ENCODE assay signal across 18 mouse cellular contexts in genomic region chr12:117027351-117027750, GRCm38 (mm10).
DNase-seq lines count a peak whose midpoint lies in the region; ATAC-seq and TF ChIP-seq lines count a peak whose summit lies in the region.
"Had no signal": no experiment of that assay in that cellular context is flagged by ENCODE, and none has a peak within 500 bp of the region (broad histone marks: within the 10 kb centered on the region; RNA-seq: fewer than 3 reads in every experiment).

No protein-coding gene starts in this region.

- H3K9ac ChIP-seq in hindbrain, embryonic 13.5 days, result no peak overlapping the region
- H3K9ac ChIP-seq in midbrain, embryonic 11.5 days (ENCODE audit: low read length), result no peak overlapping the region
- no peak overlapping the region for H3K9ac ChIP-seq in midbrain, embryonic 14.5 days (replicated peaks; ENCODE audit: low read length)
- H3K9ac ChIP-seq in lung, postnatal 0 days (replicated peaks; ENCODE audit: low read depth), result no peak overlapping the region
- H3K9ac ChIP-seq: embryonic facial prominence, embryonic 13.5 days; heart, embryonic 13.5 days; hindbrain, embryonic 12.5 days had no signal

- no peaks in the 10 kb centered on the region for H3K27me3 ChIP-seq in hindbrain, embryonic 10.5 days (ENCODE audit: insufficient read depth, poor library complexity, severe bottlenecking)
- H3K27me3 ChIP-seq in hindbrain, embryonic 13.5 days, result no peaks in the 10 kb centered on the region
- H3K27me3 ChIP-seq in midbrain, embryonic 11.5 days (ENCODE audit: control insufficient read depth, insufficient read depth, low read length), result no peaks in the 10 kb centered on the region
- H3K27me3 ChIP-seq in midbrain, embryonic 14.5 days (ENCODE audit: control insufficient read depth, insufficient read depth, low read length), result no peaks in the 10 kb centered on the region
- no peaks in the 10 kb centered on the region for H3K27me3 ChIP-seq in lung, postnatal 0 days (replicated peaks; ENCODE audit: insufficient read depth, low read length)
- H3K27me3 ChIP-seq: embryonic facial prominence, embryonic 13.5 days; heart, embryonic 13.5 days; hindbrain, embryonic 12.5 days had no signal

- WGBS in hindbrain, embryonic 10.5 days, result 89% methylated on average over 6 of the region's 6 CpGs
- 88% methylated on average over 6 of the region's 6 CpGs for WGBS in hindbrain, embryonic 13.5 days
- WGBS in midbrain, embryonic 11.5 days, result 92% methylated on average over 6 of the region's 6 CpGs
- WGBS in midbrain, embryonic 14.5 days, result 90% methylated on average over 6 of the region's 6 CpGs
- 82% methylated on average over 6 of the region's 6 CpGs for WGBS in lung, postnatal 0 days

- no peak overlapping the region for H3K4me3 ChIP-seq in hindbrain, embryonic 10.5 days
- H3K4me3 ChIP-seq in hindbrain, embryonic 13.5 days, result no peak overlapping the region
- H3K4me3 ChIP-seq in midbrain, embryonic 11.5 days (ENCODE audit: low read depth, low read length), result no peak overlapping the region
- no peak overlapping the region for H3K4me3 ChIP-seq in midbrain, embryonic 14.5 days (replicated peaks; ENCODE audit: low read depth, low read length)
- H3K4me3 ChIP-seq in lung, postnatal 0 days (ENCODE audit: low read depth, low read length), result no peak overlapping the region
- H3K4me3 ChIP-seq: embryonic facial prominence, embryonic 13.5 days; heart, embryonic 13.5 days; hindbrain, embryonic 12.5 days had no signal

- H3K27ac ChIP-seq in hindbrain, embryonic 10.5 days, result peak overlapping the region; percentile 78
- no peak overlapping the region for H3K27ac ChIP-seq in hindbrain, embryonic 13.5 days
- H3K27ac ChIP-seq in midbrain, embryonic 11.5 days (ENCODE audit: low read depth, low read length), result no peak overlapping the region
- no peak overlapping the region for H3K27ac ChIP-seq in midbrain, embryonic 14.5 days (replicated peaks; ENCODE audit: low read depth, low read length)
- no peak overlapping the region for H3K27ac ChIP-seq in lung, postnatal 0 days (ENCODE audit: low read length)
- H3K27ac ChIP-seq: embryonic facial prominence, embryonic 13.5 days; heart, embryonic 13.5 days; hindbrain, postnatal 0 days had no signal

- no peak for DNase-seq in hindbrain, embryonic 10.5 days (ENCODE audit: low spot score)
- DNase-seq in midbrain, embryonic 11.5 days (ENCODE audit: low spot score, missing footprints), result peak; percentile 31
- no peak for DNase-seq in midbrain, embryonic 14.5 days
- peak; percentile 65 for DNase-seq in adrenal gland, adult 8-10 months
- peak; percentile 44 for DNase-seq in adrenal gland, postnatal 14 days
- no peak for DNase-seq in frontal cortex, postnatal 14 days (ENCODE audit: low spot score in 2 of 2)
- DNase-seq in lung, postnatal 0 days (ENCODE audit: low spot score), result no peak
- DNase-seq: cerebellum, adult 18-20 months; cerebellum, adult 9-11 months; cerebellum, postnatal 36 days; gastrocnemius, postnatal 25 days; heart, adult 11 months; heart, postnatal 36 days had no signal

- no peak overlapping the region for H3K4me2 ChIP-seq in hindbrain, embryonic 13.5 days
- no peak overlapping the region for H3K4me2 ChIP-seq in midbrain, embryonic 11.5 days
- no peak overlapping the region for H3K4me2 ChIP-seq in midbrain, embryonic 14.5 days (ENCODE audit: low read length)
- no peak overlapping the region for H3K4me2 ChIP-seq in lung, postnatal 0 days (replicated peaks; ENCODE audit: low read depth, low read length)
- H3K4me2 ChIP-seq: embryonic facial prominence, embryonic 13.5 days; heart, embryonic 13.5 days; hindbrain, embryonic 12.5 days had no signal

- H3K36me3 ChIP-seq in hindbrain, embryonic 10.5 days, result no peaks in the 10 kb centered on the region
- H3K36me3 ChIP-seq in hindbrain, embryonic 13.5 days, result no peaks in the 10 kb centered on the region
- H3K36me3 ChIP-seq in midbrain, embryonic 11.5 days (ENCODE audit: control insufficient read depth, insufficient read depth, low read length), result no peaks in the 10 kb centered on the region
- no peaks in the 10 kb centered on the region for H3K36me3 ChIP-seq in midbrain, embryonic 14.5 days (ENCODE audit: control insufficient read depth, insufficient read depth, low read length)
- no peaks in the 10 kb centered on the region for H3K36me3 ChIP-seq in lung, postnatal 0 days (ENCODE audit: insufficient read depth, low read length)
- H3K36me3 ChIP-seq: embryonic facial prominence, embryonic 13.5 days; heart, embryonic 13.5 days; hindbrain, embryonic 12.5 days had no signal

- ATAC-seq in hindbrain, embryonic 13.5 days (ENCODE audit: low FRiP score), result no peak
- no peak for ATAC-seq in midbrain, embryonic 11.5 days (ENCODE audit: low FRiP score)
- ATAC-seq in midbrain, embryonic 14.5 days (ENCODE audit: low FRiP score, low TSS enrichment), result no peak
- ATAC-seq in lung, postnatal 0 days, result no peak
- ATAC-seq: hindbrain, postnatal 0 days had no signal

- no peaks in the 10 kb centered on the region for H3K9me3 ChIP-seq in hindbrain, embryonic 10.5 days
- no peaks in the 10 kb centered on the region for H3K9me3 ChIP-seq in hindbrain, embryonic 13.5 days
- no peaks in the 10 kb centered on the region for H3K9me3 ChIP-seq in midbrain, embryonic 11.5 days (ENCODE audit: control insufficient read depth, low read length)
- H3K9me3 ChIP-seq in midbrain, embryonic 14.5 days (ENCODE audit: control insufficient read depth, low read length), result no peaks in the 10 kb centered on the region
- no peaks in the 10 kb centered on the region for H3K9me3 ChIP-seq in lung, postnatal 0 days (ENCODE audit: low read length)
- H3K9me3 ChIP-seq: embryonic facial prominence, embryonic 13.5 days; heart, embryonic 13.5 days; hindbrain, embryonic 12.5 days had no signal

- TF ChIP-seq CTCF in lung, postnatal 0 days (IDR thresholded peaks at IDR 0.05), result no peak

- peaks cover 17% of the 10 kb centered on the region for H3K4me1 ChIP-seq in hindbrain, embryonic 10.5 days (replicated peaks)
- peaks cover 25% of the 10 kb centered on the region for H3K4me1 ChIP-seq in hindbrain, embryonic 13.5 days (replicated peaks)
- peaks cover 17% of the 10 kb centered on the region for H3K4me1 ChIP-seq in midbrain, embryonic 11.5 days (ENCODE audit: control insufficient read depth, insufficient read depth, low read length)
- peaks cover 38% of the 10 kb centered on the region for H3K4me1 ChIP-seq in midbrain, embryonic 14.5 days (ENCODE audit: control insufficient read depth, insufficient read depth, low read length)
- no peaks in the 10 kb centered on the region; the same call in 1 of the 2 replicates for H3K4me1 ChIP-seq in lung, postnatal 0 days (ENCODE audit: insufficient read depth, low read depth, low read length)

- no peak for TF ChIP-seq EP300 in lung, postnatal 0 days (IDR thresholded peaks at IDR 0.05)

Comparison
In these comparisons a context has a peak if more than half of its experiments do, and no peak if none do; other contexts are left out.
1. DNase-seq: peak in midbrain, embryonic 11.5 days (single experiment), adrenal gland, adult 8-10 months (single experiment) and adrenal gland, postnatal 14 days (single experiment); none in hindbrain, embryonic 10.5 days (single experiment), midbrain, embryonic 14.5 days (single experiment), frontal cortex, postnatal 14 days (0 of 2) and lung, postnatal 0 days (single experiment).